Mouse (Mus musculus) intestine, embryonic 14.5 days (tissue): ENCODE data around the gene Mroh8. TPM values are rescaled to one million over a fixed set of nuclear protein-coding genes. Genes with fewer than 3 reads are reported as not detected.

Experiments
- ATAC-seq: fragments of 200-750 bp; cut with Nextera tagmentation; replicated peaks from 2 replicates; pipeline ENCODE4 v1.8.0; 2017; ENCODE audit warnings: low read depth, moderate number of reproducible peaks, moderate TSS enrichment, moderate library complexity; ENCODE audit not compliant: low FRiP score, low TSS enrichment
- DNase-seq: peaks from one replicate; pipeline ENCODE4 v3.0.0-alpha.2; 2018; ENCODE audit warnings: low spot score
- H3K27ac ChIP-seq: fragments of 300-500 bp; sonication (generic); 2 replicates; pipeline ENCODE4 v1.5.1; 2014; ENCODE audit warnings: low read depth, mild to moderate bottlenecking, control low read depth
- H3K27me3 ChIP-seq: fragments of 300-500 bp; sonication (generic); replicated peaks from 2 replicates; pipeline ENCODE4 v1.6.1; 2014; ENCODE audit warnings: low read length, control low read depth; ENCODE audit not compliant: control insufficient read depth, insufficient read depth
- H3K36me3 ChIP-seq: fragments of 300-500 bp; sonication (generic); 2 replicates; pipeline ENCODE4 v1.6.1; 2014; ENCODE audit warnings: low read length, control low read depth; ENCODE audit not compliant: control insufficient read depth, insufficient read depth
- H3K4me1 ChIP-seq: fragments of 300-500 bp; sonication (generic); replicated peaks from 2 replicates; pipeline ENCODE4 v1.6.1; 2014; ENCODE audit warnings: low read length, control low read depth, mixed read lengths; ENCODE audit not compliant: control insufficient read depth, insufficient read depth
- H3K4me2 ChIP-seq: fragments of 300-500 bp; sonication (generic); 2 replicates; pipeline ENCODE4 v1.6.1; 2014; ENCODE audit warnings: low read length
- H3K4me3 ChIP-seq: fragments of 300-500 bp; sonication (generic); 2 replicates; pipeline ENCODE4 v1.5.1; 2014; ENCODE audit warnings: low read depth, low read length, control low read depth, mixed read lengths
- H3K9ac ChIP-seq: fragments of 300-500 bp; sonication (generic); 2 replicates; pipeline ENCODE4 v1.6.1; 2014; ENCODE audit warnings: mild to moderate bottlenecking, low read length
- H3K9me3 ChIP-seq: fragments of 300-500 bp; sonication (generic); 2 replicates; pipeline ENCODE4 v1.6.1; 2016; ENCODE audit warnings: low read length, control low read depth; ENCODE audit not compliant: control insufficient read depth
- WGBS: fragments of 180-500 bp; shearing (Covaris S2); extraction: QIAGEN DNeasy Blood & Tissue Kit; methylation state at CpG from one replicate; pipeline ENCODE4 v1.1.7; 2014; 5-methylcytosine and 5-hydroxymethylcytosine counted together
- polyA plus RNA-seq: library from polyadenylated mRNA; unstranded; fragments of >200 nt; fragmentation: Nextera tagmentation; extraction: Ambion mirVana; gene quantifications from 2 replicates; pipeline ENCODE4 v1.2.1, GENCODE M21; 2014

Mroh8 gene
- polyA plus RNA-seq, 1 experiment from 2014 or later = 0.62 TPM

DNA sequence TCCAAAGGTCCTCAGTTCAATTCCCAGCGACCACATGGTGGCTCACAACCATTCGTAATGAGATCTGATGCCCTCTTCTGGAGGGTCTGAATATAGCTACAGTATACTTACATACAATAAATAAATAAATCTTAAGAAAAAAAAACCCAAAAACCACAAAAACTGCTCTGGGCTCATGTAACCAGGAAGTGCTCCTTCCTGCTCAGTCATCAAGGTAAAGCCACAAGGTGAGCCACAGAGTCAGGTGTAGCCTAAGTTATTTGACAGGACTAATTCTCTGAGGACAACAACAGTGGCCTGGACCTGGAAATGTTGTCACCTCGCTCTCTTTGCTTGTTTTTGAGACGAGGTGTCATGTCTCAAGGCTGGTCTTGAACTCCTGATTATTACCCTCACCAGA is 88.7 kb downstream of the Mroh8 start:
- H3K4me2 ChIP-seq = no peak overlapping the region
- no peak for DNase-seq
- H3K9me3 ChIP-seq = no peaks in the 10 kb centered on the region
- H3K27me3 ChIP-seq = no peaks in the 10 kb centered on the region
- WGBS = 94% methylated on average over 4 of the region's 4 CpGs
- no peak overlapping the region for H3K4me3 ChIP-seq
- no peak for ATAC-seq
- peaks cover 96% of the 10 kb centered on the region for H3K36me3 ChIP-seq
- no peak overlapping the region for H3K27ac ChIP-seq
- no peaks in the 10 kb centered on the region for H3K4me1 ChIP-seq
- H3K9ac ChIP-seq = no peak overlapping the region

DNA sequence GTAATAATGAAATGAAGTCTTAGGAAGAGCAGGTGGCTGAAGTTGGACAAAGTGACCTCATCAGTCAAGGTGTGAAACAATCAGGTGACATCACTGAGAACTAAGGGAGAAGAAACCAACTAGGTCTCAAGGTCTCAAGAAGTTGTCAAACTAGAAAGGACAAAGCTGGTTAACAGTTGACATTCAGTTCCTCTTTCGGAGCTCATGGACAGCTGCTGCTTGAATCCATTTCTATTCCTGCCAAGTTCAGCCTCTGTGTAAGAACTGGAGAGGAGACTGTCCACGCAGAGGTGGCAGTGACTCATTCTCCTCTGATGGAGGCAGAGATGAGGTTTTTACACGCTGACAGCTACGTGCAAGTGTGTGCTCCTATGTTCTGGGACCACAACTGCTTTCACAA is 92.1 kb downstream of the Mroh8 start:
- no peak for ATAC-seq

DNA sequence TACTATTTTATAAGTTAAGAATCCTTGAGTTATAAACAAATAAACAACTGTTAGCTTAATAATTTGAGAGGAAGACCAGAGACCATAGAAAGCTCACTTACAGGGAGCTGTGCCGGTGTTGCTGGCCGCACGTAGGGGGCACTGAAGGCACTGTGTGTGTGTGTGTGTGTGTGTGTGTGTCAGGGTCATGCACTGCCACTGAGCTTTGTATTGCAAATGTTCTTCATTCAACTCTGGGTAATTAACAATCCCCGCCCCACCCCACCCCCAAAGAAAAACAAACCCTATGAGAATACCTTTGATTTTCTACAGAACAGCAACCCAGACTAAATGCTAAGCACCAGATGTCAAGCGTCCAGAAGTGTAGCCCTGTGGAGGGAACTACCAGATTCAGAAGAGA is 92.8 kb downstream of the Mroh8 start:
- Histone ChIP-seq H3K4me3 (no peak overlapping the region), H3K4me1 (no peaks in the 10 kb centered on the region), H3K36me3 (peaks cover 74% of the 10 kb centered on the region), H3K9ac (no peak overlapping the region), H3K27me3 (no peaks in the 10 kb centered on the region), H3K9me3 (no peaks in the 10 kb centered on the region), H3K27ac (no peak overlapping the region), H3K4me2 (no peak overlapping the region)
- 50% methylated on average over 5 of the region's 5 CpGs for WGBS
- DNase-seq (no peak), ATAC-seq (no peak)

More for the DNA sequence above, 92.1 kb downstream of the Mroh8 start:
- Histone ChIP-seq H3K4me1 (no peaks in the 10 kb centered on the region), H3K27me3 (no peaks in the 10 kb centered on the region), H3K9me3 (no peaks in the 10 kb centered on the region), H3K27ac (no peak overlapping the region), H3K4me3 (no peak overlapping the region), H3K36me3 (peaks cover 77% of the 10 kb centered on the region), H3K4me2 (no peak overlapping the region), H3K9ac (no peak overlapping the region)
- no peak for DNase-seq
- 86% methylated on average over 4 of the region's 4 CpGs for WGBS

DNA sequence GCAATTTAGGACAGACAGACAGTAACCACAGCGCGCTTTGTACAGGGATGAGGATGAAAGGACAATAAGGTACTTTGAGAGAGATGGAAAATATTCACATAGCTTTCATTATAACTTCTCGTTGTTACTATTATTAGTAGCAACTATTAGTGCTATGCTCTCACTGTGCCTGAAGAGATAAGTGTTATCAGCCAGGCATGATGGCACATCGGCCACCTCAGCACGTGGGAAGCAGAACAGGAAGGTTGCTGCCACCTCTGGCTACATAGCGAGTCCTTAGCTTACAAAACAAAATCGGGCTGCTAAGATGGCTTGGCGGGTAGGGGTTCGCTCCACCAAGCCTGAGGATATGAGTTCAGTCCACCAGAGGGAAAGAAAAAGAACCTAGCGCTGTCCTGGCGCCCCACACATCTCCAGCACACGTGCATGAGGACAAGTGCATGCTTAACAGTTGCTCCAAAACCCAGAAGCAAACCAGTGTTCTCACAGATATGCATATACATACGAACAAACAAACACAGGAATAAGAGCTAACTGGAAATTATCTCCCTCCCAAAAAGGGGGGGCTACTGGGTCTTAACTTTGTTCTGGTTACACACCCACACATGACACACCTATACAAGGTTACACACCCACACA is 94.2 kb downstream of the Mroh8 start:
- Histone ChIP-seq H3K4me1 (no peaks in the 10 kb centered on the region), H3K9me3 (no peaks in the 10 kb centered on the region), H3K36me3 (peaks cover 64% of the 10 kb centered on the region), H3K27me3 (no peaks in the 10 kb centered on the region), H3K4me2 (no peak overlapping the region), H3K27ac (no peak overlapping the region), H3K4me3 (no peak overlapping the region), H3K9ac (no peak overlapping the region)
- DNase-seq = no peak
- WGBS = 91% methylated on average over 13 of the region's 13 CpGs
- ATAC-seq = no peak

DNA sequence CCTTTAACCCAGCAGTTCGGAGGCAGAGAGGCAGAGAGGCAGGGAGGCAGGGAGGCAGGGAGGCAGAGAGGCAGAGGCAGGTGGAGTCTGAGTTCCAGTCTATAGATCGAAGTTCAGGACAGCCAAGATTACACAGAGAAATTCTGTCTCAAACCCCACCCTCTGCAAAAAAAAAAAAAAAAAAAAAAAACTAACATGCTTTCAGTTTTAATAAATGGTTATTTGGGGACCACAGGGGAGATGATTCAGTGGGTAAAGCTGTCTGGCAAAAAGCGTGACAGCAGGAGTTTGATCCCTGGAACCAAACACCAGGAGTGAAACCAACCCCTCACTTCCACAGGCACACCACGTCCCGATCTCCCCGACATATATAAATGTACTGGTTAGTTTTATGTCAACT is 101.2 kb downstream of the Mroh8 start:
- Histone ChIP-seq H3K4me2 (no peak overlapping the region), H3K4me1 (no peaks in the 10 kb centered on the region), H3K36me3 (peaks cover 52% of the 10 kb centered on the region), H3K9me3 (no peaks in the 10 kb centered on the region), H3K4me3 (no peak overlapping the region), H3K27ac (no peak overlapping the region), H3K9ac (no peak overlapping the region), H3K27me3 (no peaks in the 10 kb centered on the region)
- ATAC-seq (no peak), DNase-seq (no peak)
- 74% methylated on average over 6 of the region's 6 CpGs for WGBS

DNA sequence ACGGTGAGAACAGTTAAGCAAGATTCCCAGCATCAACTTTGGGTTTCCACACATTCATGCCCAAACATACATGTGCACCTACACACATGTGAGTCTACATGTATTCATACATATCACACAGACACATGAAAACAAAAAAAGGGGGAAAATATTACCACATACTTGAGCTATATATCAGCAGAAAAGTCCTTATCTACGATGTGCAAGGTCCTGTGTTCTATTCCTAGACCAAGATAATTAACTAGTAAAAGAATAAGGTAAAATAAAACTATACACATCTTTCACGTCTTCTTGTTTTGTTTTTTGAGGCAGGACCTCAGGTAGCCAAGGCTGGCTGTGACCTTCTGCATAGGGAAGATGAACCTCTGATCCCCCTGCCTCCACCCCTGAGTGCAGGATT is 103.1 kb downstream of the Mroh8 start:
- Histone ChIP-seq H3K27me3 (no peaks in the 10 kb centered on the region), H3K36me3 (peaks cover 59% of the 10 kb centered on the region), H3K9me3 (no peaks in the 10 kb centered on the region), H3K9ac (no peak overlapping the region), H3K4me2 (no peak overlapping the region), H3K4me3 (no peak overlapping the region), H3K4me1 (no peaks in the 10 kb centered on the region), H3K27ac (no peak overlapping the region)
- WGBS = 96% methylated on average over 3 of the region's 3 CpGs
- DNase-seq (no peak), ATAC-seq (no peak)

DNA sequence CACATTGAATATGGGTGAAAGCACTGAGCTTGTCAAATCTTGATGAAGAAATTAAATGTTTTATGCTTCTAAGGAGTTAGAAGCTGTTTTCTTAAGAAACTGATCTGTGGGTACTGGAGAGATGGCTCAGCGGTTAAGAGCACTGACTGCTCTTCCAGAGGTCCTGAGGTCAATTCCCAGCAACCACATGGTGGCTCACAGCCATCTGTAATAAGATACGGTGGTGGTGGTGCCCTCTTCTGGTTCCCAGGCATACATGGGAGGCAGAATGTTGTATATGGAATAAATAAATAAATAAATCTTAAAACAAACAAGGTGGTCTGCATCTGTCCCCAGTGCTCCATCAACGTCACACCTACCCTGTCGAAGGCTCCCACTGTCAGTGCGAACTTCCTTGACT is 104.9 kb downstream of the Mroh8 start:
- H3K4me3 ChIP-seq = no peak overlapping the region
- no peaks in the 10 kb centered on the region; the same call in 1 of the 2 replicates for H3K4me1 ChIP-seq
- H3K9me3 ChIP-seq = no peaks in the 10 kb centered on the region
- peaks cover 66% of the 10 kb centered on the region for H3K36me3 ChIP-seq
- ATAC-seq (no peak), DNase-seq (no peak)
- H3K27ac ChIP-seq = no peak overlapping the region
- H3K4me2 ChIP-seq = no peak overlapping the region
- H3K9ac ChIP-seq = no peak overlapping the region
- no peaks in the 10 kb centered on the region for H3K27me3 ChIP-seq
- WGBS = 69% methylated on average over 5 of the region's 5 CpGs

DNA sequence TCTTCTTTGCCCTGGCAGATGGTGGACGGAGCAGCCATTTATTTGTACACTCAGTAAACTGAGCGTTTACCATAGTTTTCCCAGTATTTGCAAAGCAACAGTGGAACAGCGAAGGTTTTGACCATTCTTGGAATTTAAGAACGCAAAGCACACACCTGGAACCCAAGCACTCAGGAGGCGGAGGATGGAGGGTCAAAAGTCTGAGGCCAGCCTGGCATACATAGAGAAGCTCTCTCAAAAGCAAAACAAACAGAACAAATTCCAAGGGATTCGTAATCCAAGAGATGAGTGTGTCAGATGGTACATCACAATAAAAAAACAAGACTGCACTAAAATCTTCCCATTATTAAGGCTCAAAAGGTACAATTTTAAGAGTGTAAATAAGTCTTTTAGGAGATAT is 105.8 kb downstream of the Mroh8 start:
- no peak overlapping the region for H3K27ac ChIP-seq
- no peaks in the 10 kb centered on the region for H3K9me3 ChIP-seq
- peaks cover 75% of the 10 kb centered on the region for H3K36me3 ChIP-seq
- H3K9ac ChIP-seq = no peak overlapping the region
- ATAC-seq (no peak), DNase-seq (no peak)
- no peaks in the 10 kb centered on the region for H3K27me3 ChIP-seq
- H3K4me2 ChIP-seq = no peak overlapping the region
- WGBS = 88% methylated on average over 6 of the region's 6 CpGs
- no peaks in the 10 kb centered on the region; the same call in 1 of the 2 replicates for H3K4me1 ChIP-seq
- H3K4me3 ChIP-seq = no peak overlapping the region

DNA sequence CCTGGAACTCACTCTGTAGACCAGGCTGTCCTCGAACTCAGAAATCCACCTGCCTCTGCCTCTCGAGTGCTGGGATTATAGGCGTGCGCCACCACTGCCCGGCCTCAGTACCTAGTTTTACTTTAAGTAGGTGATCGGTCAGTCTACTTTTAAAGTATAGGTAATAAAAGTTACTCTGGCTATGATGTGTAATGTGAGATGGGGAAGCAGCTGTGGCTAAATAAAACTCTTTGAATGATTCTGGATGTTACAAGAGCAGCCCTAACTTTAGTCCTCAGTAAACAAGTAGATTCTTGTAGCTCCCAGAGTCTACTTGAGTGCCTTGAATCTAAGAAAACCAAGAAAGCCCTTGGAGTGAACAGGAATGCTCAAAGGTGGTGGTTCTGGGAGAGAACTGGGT is 106.4 kb downstream of the Mroh8 start:
- H3K36me3 ChIP-seq = peaks cover 78% of the 10 kb centered on the region
- no peak for ATAC-seq
- H3K27ac ChIP-seq = no peak overlapping the region
- no peak overlapping the region for H3K4me2 ChIP-seq
- H3K4me3 ChIP-seq = no peak overlapping the region
- no peak for DNase-seq
- H3K27me3 ChIP-seq = no peaks in the 10 kb centered on the region
- WGBS = 96% methylated on average over 6 of the region's 6 CpGs
- no peaks in the 10 kb centered on the region for H3K9me3 ChIP-seq
- no peak overlapping the region for H3K9ac ChIP-seq
- H3K4me1 ChIP-seq = no peaks in the 10 kb centered on the region; the same call in 1 of the 2 replicates
